Mouse (Mus musculus) intestine, postnatal 0 days (tissue): ENCODE data around the gene Ube2e2. TPM values are rescaled to one million over a fixed set of nuclear protein-coding genes. Genes with fewer than 3 reads are reported as not detected.

Experiments
- ATAC-seq: fragments of 200-750 bp; cut with Nextera tagmentation; 2 replicates; pipeline ENCODE4 v1.8.0; 2017; ENCODE audit warnings: mild to moderate bottlenecking, moderate TSS enrichment, moderate library complexity
- H3K27ac ChIP-seq: fragments of 300-500 bp; sonication (generic); 2 replicates; pipeline ENCODE4 v1.5.1; 2014; ENCODE audit warnings: mild to moderate bottlenecking, low read depth, low read length, moderate library complexity
- H3K27me3 ChIP-seq: fragments of 300-500 bp; sonication (generic); replicated peaks from 2 replicates; pipeline ENCODE4 v1.6.1; 2014; ENCODE audit warnings: low read length, mixed read lengths; ENCODE audit not compliant: control insufficient read depth, insufficient read depth
- H3K36me3 ChIP-seq: fragments of 300-500 bp; sonication (generic); 2 replicates; pipeline ENCODE4 v1.6.1; 2014; ENCODE audit warnings: mild to moderate bottlenecking, moderate library complexity; ENCODE audit not compliant: control insufficient read depth, insufficient read depth
- H3K4me1 ChIP-seq: fragments of 300-500 bp; sonication (generic); replicated peaks from 2 replicates; pipeline ENCODE4 v1.6.1; 2014; ENCODE audit warnings: antibody characterized with exemption, low read length, mixed read lengths; ENCODE audit not compliant: control insufficient read depth, insufficient read depth
- H3K4me2 ChIP-seq: fragments of 300-500 bp; sonication (generic); replicated peaks from 2 replicates; pipeline ENCODE4 v1.6.1; 2014; ENCODE audit warnings: low read depth, mild to moderate bottlenecking, moderate library complexity
- H3K4me3 ChIP-seq: fragments of 300-500 bp; sonication (generic); 2 replicates; pipeline ENCODE4 v1.5.1; 2014; ENCODE audit warnings: low read depth, low read length
- H3K9ac ChIP-seq: fragments of 300-500 bp; sonication (generic); 2 replicates; pipeline ENCODE4 v1.6.1; 2014; ENCODE audit warnings: mild to moderate bottlenecking, low read depth, low read length
- H3K9me3 ChIP-seq: fragments of 300-500 bp; sonication (generic); 2 replicates; pipeline ENCODE4 v1.6.1; 2016; ENCODE audit warnings: mixed run types; ENCODE audit not compliant: control insufficient read depth
- CTCF ChIP-seq: sonication (generic); IDR thresholded peaks from 2 replicates; pipeline ENCODE4 v1.5.1; 2016; ENCODE audit warnings: low read depth, mild to moderate bottlenecking, control low read depth, antibody characterized with exemption, moderate library complexity
- WGBS: fragments of 180-500 bp; shearing (Covaris S2); extraction: QIAGEN DNeasy Blood & Tissue Kit; methylation state at CpG from one replicate; pipeline ENCODE4 v1.1.7; 2014; 5-methylcytosine and 5-hydroxymethylcytosine counted together
- polyA plus RNA-seq: library from polyadenylated mRNA; unstranded; fragments of >200 nt; fragmentation: Nextera tagmentation; extraction: Ambion mirVana; gene quantifications from 2 replicates; pipeline ENCODE4 v1.2.1, GENCODE M21; 2015

Ube2e2 gene
- polyA plus RNA-seq, 1 experiment from 2014 or later = 52.3 TPM

DNA sequence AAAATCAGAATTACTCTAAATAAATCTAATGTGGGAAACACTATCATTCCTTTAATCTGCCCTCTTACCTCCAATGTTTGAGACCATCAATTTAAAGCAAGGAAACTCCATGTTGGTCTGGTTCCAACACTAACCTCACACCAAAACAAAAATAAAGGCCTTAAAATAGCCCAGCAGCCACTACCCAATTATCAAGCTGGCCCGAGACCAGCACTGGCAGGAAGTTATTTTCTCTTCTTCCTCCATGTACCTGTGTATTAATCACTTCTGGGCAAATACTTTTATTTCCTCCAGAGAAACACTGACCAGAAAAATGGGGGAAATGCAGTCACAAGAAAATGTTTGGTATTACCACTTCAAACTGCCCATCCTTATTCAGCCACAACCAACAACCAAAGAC, 23.4 kb downstream of the Ube2e2 start:
- Histone ChIP-seq H3K4me2 (no peak overlapping the region), H3K27me3 (no peaks in the 10 kb centered on the region), H3K9ac (no peak overlapping the region), H3K36me3 (no peaks in the 10 kb centered on the region), H3K9me3 (no peaks in the 10 kb centered on the region), H3K27ac (no peak overlapping the region), H3K4me3 (no peak overlapping the region), H3K4me1 (no peaks in the 10 kb centered on the region)
- 82% methylated on average over 1 of the region's 1 CpGs for WGBS
- no peak for ATAC-seq
- TF ChIP-seq CTCF = no peak

GRCm38 (mm10) chr14:18828661-18829060, 65.4 kb downstream of the Ube2e2 start:
- Histone ChIP-seq H3K4me2 (no peak overlapping the region), H3K4me1 (no peaks in the 10 kb centered on the region), H3K4me3 (no peak overlapping the region), H3K36me3 (no peaks in the 10 kb centered on the region), H3K9ac (no peak overlapping the region), H3K27ac (no peak overlapping the region), H3K27me3 (no peaks in the 10 kb centered on the region), H3K9me3 (no peaks in the 10 kb centered on the region)
- WGBS = 94% methylated on average over 1 of the region's 1 CpGs
- ATAC-seq = no peak
- TF ChIP-seq CTCF = no peak

DNA sequence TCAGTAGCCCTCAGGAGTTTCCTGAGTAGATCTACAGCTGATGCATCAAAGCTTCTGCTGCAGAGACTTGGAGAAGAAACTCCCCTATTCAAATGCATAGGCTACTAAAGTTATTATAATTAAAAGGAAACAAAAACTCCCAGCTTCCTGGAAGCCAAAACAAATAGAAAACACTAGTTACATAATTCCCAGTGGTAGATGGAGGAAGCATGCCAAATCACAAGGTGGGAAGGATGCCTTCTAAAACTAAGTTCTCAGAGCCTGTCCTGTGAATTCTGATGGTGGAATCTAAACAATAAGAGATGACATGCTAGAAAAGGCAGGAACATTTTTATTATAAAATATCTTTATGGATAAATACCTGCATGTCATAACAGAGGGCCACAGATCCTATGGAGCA, 67.3 kb downstream of the Ube2e2 start:
- Histone ChIP-seq H3K36me3 (no peaks in the 10 kb centered on the region), H3K4me2 (no peak overlapping the region), H3K9me3 (no peaks in the 10 kb centered on the region), H3K4me1 (no peaks in the 10 kb centered on the region), H3K4me3 (no peak overlapping the region), H3K27ac (no peak overlapping the region), H3K9ac (no peak overlapping the region), H3K27me3 (no peaks in the 10 kb centered on the region)
- TF ChIP-seq CTCF = no peak
- no peak for ATAC-seq

GRCm38 (mm10) chr14:18820713-18821112, 73.4 kb downstream of the Ube2e2 start:
- Histone ChIP-seq H3K27me3 (no peaks in the 10 kb centered on the region), H3K9ac (no peak overlapping the region), H3K4me2 (no peak overlapping the region), H3K27ac (no peak overlapping the region), H3K36me3 (no peaks in the 10 kb centered on the region), H3K9me3 (no peaks in the 10 kb centered on the region), H3K4me1 (no peaks in the 10 kb centered on the region), H3K4me3 (no peak overlapping the region)
- 55% methylated on average over 6 of the region's 6 CpGs for WGBS
- no peak for TF ChIP-seq CTCF
- no peak for ATAC-seq

- no peak for TF ChIP-seq CTCF
- no peak overlapping the region for H3K9ac ChIP-seq
- no peaks in the 10 kb centered on the region for H3K9me3 ChIP-seq
- H3K4me2 ChIP-seq = no peak overlapping the region
- no peaks in the 10 kb centered on the region for H3K36me3 ChIP-seq
- no peak overlapping the region for H3K4me3 ChIP-seq
- no peak for ATAC-seq
- H3K27me3 ChIP-seq = no peaks in the 10 kb centered on the region
- no peak overlapping the region for H3K27ac ChIP-seq
- no peaks in the 10 kb centered on the region for H3K4me1 ChIP-seq
Measured at GRCm38 (mm10) chr14:18796857-18797256, 97.2 kb downstream of the Ube2e2 start.

DNA sequence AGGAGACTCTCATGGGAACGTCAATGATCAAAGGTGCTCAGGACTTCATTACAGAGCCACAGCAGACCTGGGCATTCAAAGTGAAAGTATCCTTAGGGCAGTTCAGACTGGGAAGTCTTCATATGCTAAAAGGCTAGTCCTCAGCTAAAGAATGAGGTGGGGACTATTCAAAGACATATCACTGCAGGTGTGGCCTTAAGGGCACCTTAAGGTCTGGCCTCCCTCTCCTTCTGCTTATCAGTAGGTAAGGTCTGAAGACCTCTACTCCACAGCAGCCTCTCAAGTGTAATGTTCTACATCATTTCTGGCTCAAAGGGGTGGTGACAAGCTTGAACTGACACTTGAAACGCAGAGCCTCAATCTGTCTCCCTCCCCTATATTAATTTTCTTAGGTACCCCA, 98.3 kb downstream of the Ube2e2 start:
- Histone ChIP-seq H3K4me1 (no peaks in the 10 kb centered on the region), H3K4me3 (no peak overlapping the region), H3K27me3 (no peaks in the 10 kb centered on the region), H3K27ac (no peak overlapping the region), H3K36me3 (no peaks in the 10 kb centered on the region), H3K9me3 (no peaks in the 10 kb centered on the region), H3K9ac (no peak overlapping the region), H3K4me2 (no peak overlapping the region)
- TF ChIP-seq CTCF = no peak
- ATAC-seq = no peak
- 62% methylated on average over 2 of the region's 2 CpGs for WGBS

- TF ChIP-seq CTCF = no peak
- no peaks in the 10 kb centered on the region for H3K4me1 ChIP-seq
- no peak for ATAC-seq
- no peak overlapping the region for H3K4me2 ChIP-seq
- no peak overlapping the region for H3K27ac ChIP-seq
- no peaks in the 10 kb centered on the region for H3K27me3 ChIP-seq
- H3K9me3 ChIP-seq = no peaks in the 10 kb centered on the region
- no peak overlapping the region for H3K9ac ChIP-seq
- H3K4me3 ChIP-seq = no peak overlapping the region
- 68% methylated on average over 3 of the region's 3 CpGs for WGBS
- no peaks in the 10 kb centered on the region for H3K36me3 ChIP-seq
Measured at GRCm38 (mm10) chr14:18778993-18779675, 114.9 kb downstream of the Ube2e2 start.
